Mouse (Mus musculus): ENCODE data around the gene Actl10.

Gene Actl10

DNA sequence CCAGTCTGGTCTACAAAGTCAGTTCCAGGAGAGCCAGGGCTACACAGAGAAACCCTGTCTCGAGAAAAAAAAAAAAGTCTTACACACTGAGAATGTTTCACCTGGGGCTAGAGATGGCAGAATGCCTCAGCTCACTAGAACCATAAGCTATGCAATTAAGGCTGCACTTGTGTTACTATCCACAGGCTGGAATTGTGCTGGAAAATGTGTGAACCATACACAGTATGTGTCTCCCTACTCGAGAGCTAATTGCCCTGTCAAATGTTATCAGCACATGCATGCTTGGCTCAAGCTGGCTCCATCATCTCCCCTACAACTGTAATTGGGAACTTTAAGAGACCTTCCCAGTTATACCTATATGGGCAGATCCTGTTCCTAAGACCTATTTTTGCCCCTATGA, 639 bp upstream of the Actl10 start:
- DNase-seq (ENCODE audit: low spot score in 2 of 2), result no peak

DNA sequence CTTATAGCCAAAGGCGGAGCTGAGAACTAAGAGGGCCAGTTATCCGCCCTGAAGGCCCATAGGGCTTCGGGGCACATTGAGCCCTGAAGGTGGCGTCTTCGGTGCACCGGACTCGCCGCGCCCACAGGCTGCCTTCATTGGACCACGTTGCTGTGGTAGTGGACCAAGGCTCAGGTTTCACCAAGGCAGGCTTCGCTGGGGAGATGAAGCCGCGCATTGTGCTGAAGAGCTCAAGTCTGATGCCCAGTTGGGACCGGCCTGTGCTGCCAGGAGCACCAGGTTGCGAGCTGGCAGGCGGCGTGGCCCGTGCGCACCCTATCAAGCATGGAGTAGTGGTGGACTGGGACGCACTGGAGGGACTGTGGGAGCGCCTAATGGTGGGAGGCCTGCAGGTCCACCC, 351 bp downstream of the Actl10 start:
- DNase-seq (ENCODE audit: low spot score in 2 of 2), result no peak

DNA sequence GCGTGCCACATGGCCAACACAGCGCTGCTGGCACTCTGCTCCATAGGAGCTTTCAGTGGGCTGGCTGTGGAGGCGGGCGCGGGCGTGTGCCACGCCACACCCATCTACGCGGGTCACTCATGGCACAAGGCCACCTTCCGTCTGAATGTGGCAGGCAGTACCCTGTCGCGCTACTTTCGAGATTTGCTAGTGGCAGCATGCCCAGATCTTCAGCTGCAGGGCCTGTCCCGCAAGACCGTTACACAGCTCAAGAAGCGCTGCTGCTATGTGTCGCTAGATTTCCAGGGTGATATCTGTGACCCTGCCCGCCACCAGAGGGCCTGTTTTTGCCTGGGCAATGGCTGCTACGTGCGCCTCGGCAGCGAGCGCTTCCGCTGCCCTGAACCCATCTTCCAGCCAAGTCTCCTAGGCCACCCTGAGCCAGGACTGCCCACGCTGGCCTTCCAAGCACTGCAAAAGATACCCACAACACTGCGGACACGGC, 890 bp downstream of the Actl10 start:
- peak; percentile 75 to 85 for DNase-seq (ENCODE audit: low spot score in 2 of 2)

DNA sequence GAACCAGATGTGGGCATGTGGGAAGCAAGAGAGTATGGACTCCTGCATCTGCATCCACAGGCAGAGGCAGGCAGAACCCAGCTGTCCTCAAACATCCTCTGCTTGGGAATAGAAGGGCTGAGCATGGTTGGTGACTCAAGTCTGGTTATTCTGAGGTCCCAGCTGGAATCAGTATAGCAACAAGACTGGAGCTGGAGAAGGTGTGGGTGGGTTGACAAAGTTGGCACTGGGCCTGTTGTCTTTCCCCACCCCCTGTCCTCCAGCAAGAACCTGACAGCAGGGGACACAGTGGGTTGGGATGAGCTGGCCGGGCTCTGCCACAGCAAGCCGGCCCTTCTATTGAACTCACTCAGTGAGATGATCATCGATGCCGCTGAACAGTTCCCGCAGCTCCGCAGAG, 3.7 kb downstream of the Actl10 start:
- DNase-seq (ENCODE audit: low spot score in 2 of 2), result no peak

DNA sequence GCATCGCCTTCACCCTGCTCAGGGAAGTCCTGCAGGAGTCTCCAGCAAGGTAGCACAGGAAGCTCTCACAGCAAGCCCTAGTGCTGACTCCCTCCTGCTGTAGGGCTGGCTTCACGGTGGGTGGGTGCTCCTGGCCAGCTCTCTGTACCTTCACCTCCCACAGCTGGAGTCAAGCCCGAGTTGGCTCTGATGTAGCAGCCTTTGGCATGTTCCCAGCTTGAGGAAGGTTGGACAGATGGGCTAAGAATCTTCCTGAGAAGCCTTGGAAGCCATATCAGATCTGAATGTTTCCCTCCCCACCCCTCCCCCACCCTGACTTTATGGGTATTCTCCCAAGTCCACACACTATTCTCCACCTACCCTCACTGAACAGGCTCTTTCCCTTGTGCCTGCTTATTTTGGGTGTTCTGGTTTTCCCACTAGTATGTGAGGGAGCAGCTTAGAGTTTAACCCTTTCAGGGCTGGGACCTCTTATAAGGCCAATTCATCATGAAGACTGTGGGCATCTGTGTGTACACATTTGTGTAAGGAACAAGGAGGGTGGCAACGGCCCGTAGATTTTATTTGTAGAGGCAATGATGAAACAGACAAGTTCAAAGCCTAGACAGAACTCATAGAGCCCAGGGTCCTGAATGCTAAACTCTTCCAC, 5.7 kb downstream of the Actl10 start:
- DNase-seq (ENCODE audit: low spot score in 2 of 2), result no peak

DNA sequence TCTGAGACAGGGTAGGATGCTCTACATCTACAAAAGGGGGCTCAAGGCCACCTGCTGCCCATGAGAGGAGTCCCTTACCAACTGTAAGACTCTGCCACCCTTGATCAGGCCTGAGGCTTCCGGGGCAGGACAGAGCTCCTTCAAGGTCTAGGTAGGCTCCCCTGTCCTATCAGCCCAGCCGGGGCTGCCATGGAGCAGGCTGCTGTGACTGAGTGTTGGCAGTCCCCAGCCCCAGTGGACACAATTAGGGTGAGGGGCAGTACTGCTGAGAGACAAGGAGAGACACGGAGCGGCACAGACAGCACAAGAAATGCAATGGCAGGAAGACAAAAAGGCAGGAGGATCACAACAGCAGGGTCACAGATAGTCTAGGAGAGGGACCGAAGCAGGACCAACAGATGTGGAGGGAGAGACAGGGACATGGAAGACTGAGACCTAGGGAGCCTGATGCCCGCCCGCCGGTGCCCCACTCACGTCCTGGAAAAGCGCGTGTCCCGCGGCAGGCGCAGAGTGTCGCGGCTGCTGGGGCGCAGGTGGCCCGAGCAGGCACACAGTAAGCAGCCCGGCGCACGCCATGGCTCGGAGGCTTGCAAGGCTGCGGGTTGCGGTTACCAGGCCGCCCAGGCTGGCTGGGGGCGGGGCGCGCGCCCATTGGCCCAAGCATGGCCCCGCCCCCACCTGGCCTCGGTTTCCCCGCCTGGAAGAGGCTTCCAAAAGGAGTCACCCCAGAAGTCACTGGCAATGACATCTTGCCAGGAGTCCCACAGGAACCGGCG, 6.9 kb downstream of the Actl10 start, which contains the start of gene Necab3:
Gene Necab3 (minus strand): TSS at position 627 of the 776 bp plus-strand sequence.
- peak; percentile 63 to 82 for DNase-seq (ENCODE audit: low spot score in 2 of 2)

DNA sequence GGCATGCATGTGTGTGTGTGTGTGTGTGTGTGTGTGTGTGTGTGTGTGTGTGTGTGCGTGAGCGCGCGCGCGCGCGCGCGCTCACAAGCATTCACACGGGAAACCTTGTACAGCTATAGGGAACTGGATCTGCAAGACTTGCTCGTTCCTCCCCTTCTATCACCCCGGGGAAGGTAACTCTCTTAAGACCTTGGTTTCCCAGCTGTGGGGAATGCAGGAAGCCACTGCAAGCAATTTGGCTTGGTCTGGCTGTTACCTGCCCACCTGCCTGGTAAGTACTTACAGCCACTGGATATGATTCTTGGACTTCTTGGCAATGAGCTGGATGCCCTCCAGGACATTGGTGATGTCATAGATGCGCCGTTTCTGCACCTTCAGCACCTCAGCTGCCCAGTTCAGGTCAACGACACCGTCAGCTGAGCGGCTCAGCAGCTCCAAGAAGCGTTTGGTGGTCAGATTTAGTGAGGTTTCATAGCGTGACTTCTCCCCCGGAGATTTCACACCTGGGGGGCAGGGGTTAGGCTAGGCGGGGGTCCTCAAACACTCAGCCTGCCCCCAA, 12.1 kb downstream of the Actl10 start:
- DNase-seq (ENCODE audit: low spot score in 2 of 2), result no peak

DNA sequence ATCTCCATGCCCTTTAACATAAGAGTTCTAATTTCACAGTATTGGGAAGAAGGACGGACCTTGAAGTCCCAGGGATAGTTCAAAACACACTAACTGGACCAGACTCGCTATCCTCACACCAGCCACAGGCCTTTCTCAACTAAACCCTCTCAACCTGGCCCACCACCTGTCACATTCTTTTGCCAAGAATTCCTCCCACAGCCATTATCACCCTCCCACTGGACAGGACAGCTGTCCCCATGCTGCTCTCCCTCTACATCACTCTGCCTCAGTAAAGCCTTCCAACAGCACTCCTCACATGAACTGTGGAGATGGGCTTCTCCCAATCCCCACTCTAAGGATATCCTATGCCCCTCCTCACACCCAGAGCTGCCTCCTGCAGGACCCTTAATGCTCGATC, 14.0 kb downstream of the Actl10 start:
- DNase-seq (ENCODE audit: low spot score in 2 of 2), result no peak

DNA sequence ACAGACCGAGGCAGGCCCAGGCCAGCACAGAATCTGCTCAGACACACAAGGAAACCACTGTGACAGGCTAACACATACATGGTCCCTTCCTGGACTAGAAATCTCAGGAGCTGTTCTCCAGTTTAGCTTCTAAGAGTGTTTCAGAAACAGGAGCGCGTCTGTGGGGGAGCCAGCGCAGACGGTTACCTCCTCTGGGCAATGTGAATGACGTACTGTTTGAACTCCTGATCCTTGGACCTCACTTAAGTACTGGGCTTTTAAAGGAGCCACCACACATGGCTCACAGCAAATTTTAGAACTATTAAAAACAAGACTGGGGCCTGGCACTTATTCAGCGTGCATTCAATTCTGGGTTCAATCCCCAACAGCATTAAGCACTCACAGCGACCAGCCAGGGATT, 15.1 kb downstream of the Actl10 start:
- no peak for DNase-seq (ENCODE audit: low spot score in 2 of 2)

DNA sequence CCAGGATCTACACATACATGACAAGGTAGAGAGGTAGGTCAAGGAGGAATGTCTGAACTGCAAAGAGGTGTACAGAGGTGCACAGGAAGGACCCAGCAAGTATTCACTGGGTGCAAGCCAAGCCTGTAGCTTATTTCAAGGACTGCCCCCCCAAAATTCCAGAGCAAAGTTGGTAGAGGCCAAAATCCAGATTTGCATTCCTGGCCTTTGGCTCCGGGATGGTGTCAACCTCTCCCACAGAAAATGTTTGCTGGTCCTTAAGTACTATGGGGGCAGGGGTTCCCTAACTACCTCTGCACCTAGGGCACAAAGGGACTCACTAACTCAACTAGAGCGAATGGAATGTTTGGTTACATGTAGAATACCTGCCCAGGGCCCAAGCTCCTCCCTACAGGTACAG, 16.2 kb downstream of the Actl10 start:
- DNase-seq (ENCODE audit: low spot score in 2 of 2), result no peak

DNA sequence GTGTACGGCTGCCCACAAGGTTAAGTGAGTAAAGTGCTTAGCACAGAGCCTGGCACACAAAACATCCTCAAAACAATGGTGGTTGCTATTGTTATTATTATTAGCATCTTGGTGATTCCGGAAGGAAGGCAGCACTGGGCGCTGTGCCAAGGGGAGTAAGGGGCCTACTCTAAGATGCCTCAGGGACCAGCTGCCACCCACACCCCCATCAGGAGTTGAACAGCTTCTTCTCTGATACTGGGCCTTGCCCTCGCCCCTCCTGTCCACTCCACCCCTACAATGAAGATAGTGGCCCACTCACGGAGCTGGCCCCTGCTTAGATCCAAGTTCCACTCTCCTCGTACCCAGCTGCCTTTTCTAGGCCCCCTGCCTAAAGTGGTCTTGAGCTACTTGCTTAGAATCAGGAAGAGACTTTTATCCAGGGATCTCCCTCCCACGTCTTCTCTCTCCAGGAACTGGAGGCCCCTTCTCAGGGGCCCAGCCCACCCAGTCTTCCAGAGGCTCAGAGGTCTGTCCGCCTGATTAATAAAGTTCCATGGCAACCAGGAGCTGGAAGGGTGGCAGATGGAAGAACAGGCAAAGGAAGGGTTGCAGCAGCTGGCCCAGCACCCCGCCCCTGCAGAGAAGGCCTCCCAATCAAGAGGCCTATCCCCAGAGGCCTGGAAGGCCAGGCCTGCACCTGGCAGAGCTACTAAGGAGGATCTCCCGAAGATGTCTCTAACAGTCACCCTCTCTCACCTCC, 16.9 kb downstream of the Actl10 start:
- no peak for DNase-seq (ENCODE audit: low spot score in 2 of 2)

DNA sequence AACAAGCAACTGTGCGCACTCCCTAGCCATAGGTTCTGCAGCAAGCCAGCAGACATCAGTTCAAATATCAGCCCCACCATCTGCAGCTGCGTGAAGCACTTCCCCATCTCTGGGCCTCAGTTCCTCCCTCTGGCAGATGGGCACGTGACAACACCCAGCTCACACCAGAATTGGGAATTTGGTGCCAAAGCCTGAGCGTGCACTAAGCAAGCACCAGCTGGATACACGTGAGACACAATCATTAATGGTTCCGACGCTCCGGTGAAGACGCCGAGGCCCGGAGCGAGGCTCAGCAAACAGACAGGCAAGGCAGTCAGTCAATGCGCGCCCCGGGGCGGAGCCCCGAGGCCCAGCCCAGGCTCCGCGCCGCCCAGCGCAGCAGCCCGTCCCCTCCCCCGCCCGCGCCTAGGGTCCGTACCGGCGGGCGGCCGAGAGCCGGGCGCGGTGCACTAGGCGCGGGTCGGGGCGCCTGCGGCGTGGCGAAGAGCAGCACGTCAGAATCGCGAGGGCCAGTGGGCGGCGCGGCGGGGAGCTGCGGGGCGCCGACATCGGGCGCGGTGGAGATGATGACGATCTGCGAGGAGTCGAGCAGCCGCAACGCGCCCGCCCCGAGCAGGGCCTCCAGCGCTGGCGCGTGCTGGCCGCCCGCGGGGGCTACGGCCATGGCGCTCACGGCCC, 17.6 kb downstream of the Actl10 start:
- DNase-seq (ENCODE audit: low spot score in 2 of 2), result peak; percentile 78 to 88

DNA sequence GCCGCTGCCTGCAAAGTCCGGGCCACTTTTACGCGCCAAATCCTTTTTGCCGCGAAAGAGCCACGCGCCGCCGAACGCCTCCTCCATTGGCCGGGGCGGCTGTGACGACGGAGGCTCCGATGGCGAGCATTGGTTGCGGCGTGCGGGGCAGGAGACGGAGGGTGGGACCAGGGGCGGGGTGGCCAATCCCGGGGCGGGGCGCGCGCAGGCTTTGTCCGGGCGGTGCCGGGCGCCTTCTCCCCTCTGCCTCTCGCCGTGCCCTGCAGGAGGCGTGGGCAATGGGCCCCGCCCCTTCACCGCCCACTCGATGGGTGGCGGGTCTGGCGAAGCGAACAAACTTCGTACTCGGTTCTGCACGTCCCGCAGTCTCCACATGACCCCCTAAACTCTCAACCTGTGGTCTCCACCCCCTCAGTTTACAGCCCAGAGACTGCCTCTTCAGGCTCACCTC, 18.3 kb downstream of the Actl10 start, which contains the start of gene E2f1:
Gene E2f1 (minus strand): TSS at position 57 of the 451 bp plus-strand sequence.
- DNase-seq (ENCODE audit: low spot score in 2 of 2), result peak; percentile 96 to 98

DNA sequence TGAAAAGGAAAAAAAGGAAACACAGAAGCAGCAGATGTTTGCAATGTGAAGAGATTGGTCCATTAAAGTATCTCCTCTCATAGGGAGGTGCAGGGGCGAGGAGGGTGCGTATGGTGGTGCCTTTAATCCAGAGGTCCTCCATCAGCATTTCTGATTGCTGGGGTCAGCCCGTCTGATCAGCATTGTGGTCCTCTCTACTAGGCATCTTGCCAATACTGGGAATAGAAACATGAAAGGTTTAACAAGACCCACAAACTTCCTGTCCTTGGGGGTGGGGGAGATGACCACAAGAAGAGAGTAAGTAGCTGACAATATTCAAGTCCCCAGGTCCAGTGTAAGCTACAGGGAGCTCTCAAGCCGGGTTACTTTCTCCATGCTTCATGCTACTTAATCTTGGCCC, 19.1 kb downstream of the Actl10 start:
- no peak for DNase-seq (ENCODE audit: low spot score in 2 of 2)

DNA sequence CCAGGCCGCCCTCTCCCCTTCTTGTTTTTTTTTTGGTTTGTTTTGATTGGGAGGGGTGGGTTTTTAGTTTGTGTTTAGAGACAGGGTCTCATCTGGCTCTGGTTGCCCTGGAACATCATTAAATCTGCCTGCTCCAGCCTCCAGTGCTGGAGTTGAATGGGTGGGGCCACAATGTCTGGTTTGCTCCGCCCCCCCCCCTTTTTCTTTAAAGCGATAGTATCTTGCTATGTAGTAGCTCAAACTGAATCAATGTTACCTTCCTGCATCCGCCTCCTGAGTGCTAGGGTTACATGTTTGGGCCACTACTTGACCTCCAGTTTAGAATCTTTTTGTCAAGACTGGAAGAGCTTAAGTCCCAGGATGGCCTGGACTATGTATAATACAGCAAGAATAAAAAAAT, 19.7 kb downstream of the Actl10 start:
- no peak for DNase-seq (ENCODE audit: low spot score in 2 of 2)

DNA sequence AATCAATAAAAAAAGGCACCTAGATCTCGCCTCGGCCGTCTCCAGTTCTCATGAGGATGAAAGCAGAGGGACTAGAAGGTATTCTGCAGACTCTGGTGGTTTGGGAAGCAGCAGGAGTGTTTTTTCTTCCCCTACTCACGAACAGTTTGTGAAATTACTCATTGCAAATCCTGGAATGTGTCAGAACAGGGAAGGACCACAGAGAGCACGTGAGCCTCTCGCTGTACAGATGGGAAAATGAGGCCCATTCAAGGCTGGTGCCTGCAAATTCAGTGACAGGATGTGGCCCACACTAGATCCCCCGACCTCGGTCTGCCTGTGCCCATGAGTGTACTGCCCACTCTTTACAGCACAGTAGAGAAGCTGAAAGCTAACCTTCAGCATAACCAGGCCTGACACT, 20.4 kb downstream of the Actl10 start:
- no peak for DNase-seq (ENCODE audit: low spot score in 2 of 2)

DNA sequence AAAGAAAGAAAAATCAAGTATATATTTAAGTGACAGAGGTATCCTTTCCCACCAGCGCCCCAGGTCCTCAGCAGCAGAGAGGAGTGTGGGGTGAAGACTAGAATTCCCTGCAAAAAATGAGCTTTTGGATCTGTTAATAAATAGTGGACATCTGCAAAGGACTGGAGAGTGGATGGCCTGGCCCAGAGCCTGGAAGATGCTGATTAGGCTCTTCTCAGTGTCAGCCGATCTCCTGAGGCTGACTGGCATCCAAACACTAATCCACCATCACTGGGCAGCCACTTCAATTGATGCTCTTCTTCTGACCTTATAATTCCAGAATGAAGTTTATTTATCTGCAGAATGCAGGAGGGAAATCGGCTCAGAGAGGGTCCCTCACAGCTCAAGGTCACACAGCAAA, 21.4 kb downstream of the Actl10 start:
- DNase-seq (ENCODE audit: low spot score in 2 of 2), result no peak

DNA sequence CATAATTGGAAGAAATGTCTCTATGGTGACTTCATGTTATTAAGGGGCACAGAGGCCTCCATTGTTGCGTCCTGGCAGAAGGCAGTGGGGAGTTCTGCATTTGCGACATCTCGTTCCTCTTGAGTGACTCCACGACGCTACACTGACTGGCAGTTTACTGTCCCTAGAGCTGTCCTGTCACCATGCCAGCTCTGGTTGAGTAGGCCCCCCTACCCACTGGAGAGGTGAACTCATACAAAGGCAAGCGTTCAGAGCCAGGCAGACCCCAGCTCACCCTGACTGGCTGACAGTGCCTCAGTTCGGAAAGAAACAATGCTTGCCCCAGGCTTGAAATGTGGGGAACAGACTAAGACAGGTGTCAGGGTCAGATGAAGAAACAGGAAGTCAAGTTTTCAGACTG, 22.7 kb downstream of the Actl10 start:
- DNase-seq (ENCODE audit: low spot score in 2 of 2), result no peak

DNA sequence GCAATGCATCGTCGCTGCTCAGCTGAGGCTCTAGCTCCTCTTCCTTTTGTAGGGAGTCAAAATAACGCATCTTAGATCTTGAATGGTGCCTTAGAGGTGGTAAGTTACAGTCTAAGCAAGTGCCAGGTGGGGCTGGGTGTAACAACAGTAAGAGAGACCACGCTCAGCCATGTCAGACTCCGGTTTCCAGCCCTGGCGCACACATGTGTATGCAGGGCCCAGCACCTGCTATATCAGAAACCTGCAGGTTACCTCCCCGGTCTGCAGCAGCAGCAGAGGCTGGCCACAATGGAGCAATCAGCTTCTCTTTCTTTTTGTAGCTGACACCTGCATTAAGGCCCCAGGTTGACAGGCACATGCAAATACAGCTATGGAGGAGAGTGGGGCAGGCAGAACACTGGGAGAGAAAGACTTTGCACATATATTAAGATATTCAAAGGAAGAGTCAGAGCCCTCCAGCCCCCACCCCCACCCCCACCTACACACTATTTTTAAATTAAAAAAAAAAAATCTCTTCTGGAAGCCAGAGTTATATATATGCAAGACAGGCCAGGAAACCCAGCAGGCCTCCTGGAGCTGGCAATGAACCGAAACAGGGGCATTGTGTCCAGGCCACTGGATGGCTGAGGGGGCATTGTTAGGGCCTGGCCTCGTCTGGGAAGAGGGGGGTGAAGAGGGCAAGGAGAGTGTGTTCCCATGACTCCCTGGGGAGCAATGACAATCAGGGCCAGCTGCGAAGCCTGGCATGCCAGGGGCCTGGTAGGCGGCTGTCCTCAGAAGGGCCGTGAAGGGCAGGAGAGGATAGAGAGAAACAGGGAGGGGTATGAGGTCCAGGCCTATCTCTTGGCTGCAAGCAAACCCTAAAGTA, 25.5 kb downstream of the Actl10 start:
- DNase-seq (ENCODE audit: low spot score in 2 of 2), result no peak

DNA sequence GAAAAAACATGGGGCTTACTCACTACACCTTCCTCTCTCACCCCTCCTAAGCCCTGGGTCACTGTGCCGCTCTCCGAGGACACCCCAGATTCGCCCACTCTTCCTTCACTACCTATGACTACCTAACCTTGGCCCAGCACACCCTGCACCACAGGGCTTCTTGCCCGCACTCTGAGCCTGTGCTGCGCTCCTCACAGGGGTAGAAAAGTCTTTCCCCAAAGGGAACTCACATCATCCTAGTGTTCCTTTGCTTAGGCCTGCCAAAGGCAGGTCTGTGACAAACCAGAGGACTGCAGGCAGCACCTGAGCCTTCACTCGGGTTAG, 26.1 kb downstream of the Actl10 start:
- DNase-seq (ENCODE audit: low spot score in 2 of 2), result no peak

DNA sequence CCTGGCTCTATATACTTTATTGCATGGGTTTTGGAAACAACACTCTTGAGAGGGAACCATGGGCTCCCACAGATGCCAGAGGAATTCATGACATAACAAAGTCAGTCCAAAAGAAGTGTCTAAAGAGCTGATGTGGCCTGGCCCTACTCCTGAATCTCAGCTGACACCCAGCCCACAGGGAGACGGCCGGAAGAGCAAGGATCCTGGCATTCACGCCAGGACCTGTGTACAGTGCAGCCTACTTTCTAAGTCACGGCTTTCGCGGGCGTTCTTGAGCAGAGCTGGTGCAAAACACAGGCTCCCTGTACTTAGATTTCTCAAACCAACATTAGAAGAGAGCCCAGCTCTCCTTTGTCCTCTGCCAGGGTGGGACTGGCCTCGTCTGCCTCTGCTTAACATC, 29.0 kb downstream of the Actl10 start:
- no peak for DNase-seq (ENCODE audit: low spot score in 2 of 2)
